Mouse (Mus musculus) intestine, embryonic 14.5 days (tissue): Measurements from ENCODE around the gene Nelfa. TPM values are rescaled to one million over a fixed set of nuclear protein-coding genes. Genes with fewer than 3 reads are reported as not detected.
"Not testable (repeated sequence)": the region's sequence is repeated elsewhere in the genome, so short reads cannot be mapped to it uniquely, and the experiment has no call there.

ENCODE experiments used
- ATAC-seq: fragments of 200-750 bp; cut with Nextera tagmentation; replicated peaks from 2 replicates; pipeline ENCODE4 v1.8.0; 2017; ENCODE audit warnings: low read depth, moderate number of reproducible peaks, moderate TSS enrichment, moderate library complexity; ENCODE audit not compliant: low FRiP score, low TSS enrichment
- DNase-seq: peaks from one replicate; pipeline ENCODE4 v3.0.0-alpha.2; 2018; ENCODE audit warnings: low spot score
- H3K27ac ChIP-seq: fragments of 300-500 bp; sonication (generic); 2 replicates; pipeline ENCODE4 v1.5.1; 2014; ENCODE audit warnings: low read depth, mild to moderate bottlenecking, control low read depth
- H3K27me3 ChIP-seq: fragments of 300-500 bp; sonication (generic); replicated peaks from 2 replicates; pipeline ENCODE4 v1.6.1; 2014; ENCODE audit warnings: low read length, control low read depth; ENCODE audit not compliant: control insufficient read depth, insufficient read depth
- H3K36me3 ChIP-seq: fragments of 300-500 bp; sonication (generic); 2 replicates; pipeline ENCODE4 v1.6.1; 2014; ENCODE audit warnings: low read length, control low read depth; ENCODE audit not compliant: control insufficient read depth, insufficient read depth
- H3K4me1 ChIP-seq: fragments of 300-500 bp; sonication (generic); replicated peaks from 2 replicates; pipeline ENCODE4 v1.6.1; 2014; ENCODE audit warnings: low read length, control low read depth, mixed read lengths; ENCODE audit not compliant: control insufficient read depth, insufficient read depth
- H3K4me2 ChIP-seq: fragments of 300-500 bp; sonication (generic); 2 replicates; pipeline ENCODE4 v1.6.1; 2014; ENCODE audit warnings: low read length
- H3K4me3 ChIP-seq: fragments of 300-500 bp; sonication (generic); 2 replicates; pipeline ENCODE4 v1.5.1; 2014; ENCODE audit warnings: low read depth, low read length, control low read depth, mixed read lengths
- H3K9ac ChIP-seq: fragments of 300-500 bp; sonication (generic); 2 replicates; pipeline ENCODE4 v1.6.1; 2014; ENCODE audit warnings: mild to moderate bottlenecking, low read length
- H3K9me3 ChIP-seq: fragments of 300-500 bp; sonication (generic); 2 replicates; pipeline ENCODE4 v1.6.1; 2016; ENCODE audit warnings: low read length, control low read depth; ENCODE audit not compliant: control insufficient read depth
- WGBS: fragments of 180-500 bp; shearing (Covaris S2); extraction: QIAGEN DNeasy Blood & Tissue Kit; methylation state at CpG from one replicate; pipeline ENCODE4 v1.1.7; 2014; 5-methylcytosine and 5-hydroxymethylcytosine counted together
- polyA plus RNA-seq: library from polyadenylated mRNA; unstranded; fragments of >200 nt; fragmentation: Nextera tagmentation; extraction: Ambion mirVana; gene quantifications from 2 replicates; pipeline ENCODE4 v1.2.1, GENCODE M21; 2014

Gene Nelfa
- polyA plus RNA-seq, 1 experiment from 2014 or later: 53.9 TPM

GRCm38 (mm10) chr5:33932413-33932812 lies 3.8 kb downstream of the Nelfa start:
- no peak for ATAC-seq
- 85% methylated on average over 2 of the region's 2 CpGs for WGBS
- Histone ChIP-seq H3K36me3 (peaks cover 34% of the 10 kb centered on the region), H3K4me3 (no peak overlapping the region), H3K9ac (no peak overlapping the region), H3K27ac (no peak overlapping the region), H3K4me2 (no peak overlapping the region), H3K9me3 (0 out of 2 replicates have a peak, but pooled peaks cover 8% of the 10 kb centered on the region), H3K27me3 (no peaks in the 10 kb centered on the region), H3K4me1 (peaks cover 16% of the 10 kb centered on the region)
- no peak for DNase-seq

GRCm38 (mm10) chr5:33926170-33926569 lies 10.0 kb downstream of the Nelfa start:
- Histone ChIP-seq H3K4me1 (no peaks in the 10 kb centered on the region), H3K4me3 (no peak overlapping the region), H3K36me3 (peaks cover 39% of the 10 kb centered on the region), H3K27me3 (no peaks in the 10 kb centered on the region), H3K27ac (no peak overlapping the region), H3K4me2 (no peak overlapping the region), H3K9me3 (0 out of 2 replicates have a peak, but pooled peaks cover 8% of the 10 kb centered on the region), H3K9ac (no peak overlapping the region)
- ATAC-seq: no peak
- DNase-seq: no peak

- Histone ChIP-seq H3K27me3 (no peaks in the 10 kb centered on the region), H3K36me3 (peaks cover 42% of the 10 kb centered on the region), H3K27ac (no peak overlapping the region), H3K4me2 (no peak overlapping the region), H3K9me3 (no peaks in the 10 kb centered on the region), H3K4me1 (no peaks in the 10 kb centered on the region), H3K4me3 (no peak overlapping the region), H3K9ac (no peak overlapping the region)
- DNase-seq (no peak), ATAC-seq (no peak)
- 40% methylated on average over 2 of the region's 2 CpGs for WGBS
Observed at GRCm38 (mm10) chr5:33922566-33922965, 13.6 kb downstream of the Nelfa start.

GRCm38 (mm10) chr5:33921486-33922235 lies 14.6 kb downstream of the Nelfa start:
- Histone ChIP-seq H3K27me3 (no peaks in the 10 kb centered on the region), H3K36me3 (peaks cover 49% of the 10 kb centered on the region), H3K9me3 (no peaks in the 10 kb centered on the region), H3K27ac (no peak overlapping the region), H3K9ac (no peak overlapping the region), H3K4me3 (no peak overlapping the region), H3K4me2 (no peak overlapping the region), H3K4me1 (no peaks in the 10 kb centered on the region)
- DNase-seq (no peak), ATAC-seq (no peak)
- WGBS: 95% methylated on average over 7 of the region's 7 CpGs

GRCm38 (mm10) chr5:33920924-33921323 lies 15.3 kb downstream of the Nelfa start:
- H3K4me3 ChIP-seq: no peak overlapping the region
- no peaks in the 10 kb centered on the region for H3K27me3 ChIP-seq
- ATAC-seq (no peak), DNase-seq (no peak)
- peaks cover 55% of the 10 kb centered on the region for H3K36me3 ChIP-seq
- no peak overlapping the region for H3K4me2 ChIP-seq
- no peak overlapping the region for H3K27ac ChIP-seq
- 0 out of 2 replicates have a peak, but pooled peaks cover under 1% of the 10 kb centered on the region for H3K9me3 ChIP-seq
- H3K9ac ChIP-seq: no peak overlapping the region
- H3K4me1 ChIP-seq: no peaks in the 10 kb centered on the region
- WGBS: 91% methylated on average over 4 of the region's 4 CpGs

GRCm38 (mm10) chr5:33920037-33920436 lies 16.2 kb downstream of the Nelfa start:
- no peak for DNase-seq
- ATAC-seq: no peak
- WGBS: 93% methylated on average over 2 of the region's 2 CpGs
- Histone ChIP-seq H3K4me1 (no peaks in the 10 kb centered on the region), H3K36me3 (peaks cover 60% of the 10 kb centered on the region), H3K27ac (no peak overlapping the region), H3K9ac (no peak overlapping the region), H3K27me3 (no peaks in the 10 kb centered on the region), H3K4me3 (no peak overlapping the region), H3K4me2 (no peak overlapping the region), H3K9me3 (0 out of 2 replicates have a peak, but pooled peaks cover 3% of the 10 kb centered on the region)

GRCm38 (mm10) chr5:33919466-33919865 lies 16.7 kb downstream of the Nelfa start:
- H3K4me2 ChIP-seq: no peak overlapping the region
- H3K9ac ChIP-seq: no peak overlapping the region
- ATAC-seq (no peak), DNase-seq (no peak)
- H3K4me1 ChIP-seq: no peaks in the 10 kb centered on the region
- no peak overlapping the region for H3K4me3 ChIP-seq
- no peaks in the 10 kb centered on the region for H3K27me3 ChIP-seq
- 100% methylated on average over 1 of the region's 1 CpGs for WGBS
- no peak overlapping the region for H3K27ac ChIP-seq
- peaks cover 60% of the 10 kb centered on the region for H3K36me3 ChIP-seq
- H3K9me3 ChIP-seq: 0 out of 2 replicates have a peak, but pooled peaks cover 3% of the 10 kb centered on the region

GRCm38 (mm10) chr5:33916616-33917015 lies 19.6 kb downstream of the Nelfa start:
- WGBS: 97% methylated on average over 2 of the region's 2 CpGs
- not testable (repeated sequence) for H3K9me3 ChIP-seq, H3K4me3 ChIP-seq, H3K27me3 ChIP-seq, DNase-seq, H3K27ac ChIP-seq, ATAC-seq, H3K4me2 ChIP-seq, H3K4me1 ChIP-seq, H3K9ac ChIP-seq
- peaks cover 68% of the 10 kb centered on the region for H3K36me3 ChIP-seq

GRCm38 (mm10) chr5:33915031-33915430 lies 21.2 kb downstream of the Nelfa start:
- not testable (repeated sequence) for H3K4me1 ChIP-seq, H3K9me3 ChIP-seq, ATAC-seq, H3K9ac ChIP-seq, H3K4me3 ChIP-seq, H3K4me2 ChIP-seq, DNase-seq, H3K27me3 ChIP-seq, H3K27ac ChIP-seq
- peaks cover 52% of the 10 kb centered on the region for H3K36me3 ChIP-seq
